In the genomic region with DNA sequence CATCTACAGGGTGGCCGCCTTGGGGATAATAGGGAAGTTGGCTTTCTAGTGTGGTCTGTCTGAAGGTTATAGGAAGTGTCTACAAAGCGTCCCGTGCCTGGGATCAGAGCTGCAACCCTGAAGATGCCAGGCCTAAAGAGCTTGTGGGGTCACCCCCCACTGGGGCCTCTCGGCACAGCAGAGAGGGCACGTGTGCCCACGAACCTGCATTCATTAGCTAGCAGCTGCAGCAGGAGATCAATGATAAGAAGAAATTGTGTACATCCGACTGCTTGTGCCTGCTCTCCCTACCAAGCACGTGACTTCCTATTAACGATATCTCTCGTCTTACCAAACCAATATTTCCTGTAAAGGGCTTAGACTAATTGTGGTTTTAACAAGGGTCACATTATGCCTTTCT, we compare ENCODE assay signal across 11 mouse cellular contexts.
DNase-seq lines count a peak whose midpoint lies in the region; ATAC-seq and TF ChIP-seq lines count a peak whose summit lies in the region.
"Had no signal": no experiment of that assay in that cellular context is flagged by ENCODE, and none has a peak within 500 bp of the region (broad histone marks: within the 10 kb centered on the region; RNA-seq: fewer than 3 reads in every experiment).

No protein-coding gene starts in this region.

- H3K4me3 ChIP-seq in bone marrow macrophage, adult 2 months (ENCODE audit: insufficient read depth, low read length): peak overlapping the region; percentile 30
- no peak overlapping the region for H3K4me3 ChIP-seq in liver, embryonic 13.5 days (replicated peaks)
- no peak overlapping the region for H3K4me3 ChIP-seq in forebrain, postnatal 0 days (ENCODE audit: low read depth, low read length)
- H3K4me3 ChIP-seq: limb, embryonic 15.5 days had no signal

- TF ChIP-seq POLR2A in bone marrow macrophage, adult 2 months (IDR thresholded peaks at IDR 0.05; ENCODE audit: borderline replicate concordance, low read depth, low read length): no peak

- H3K4me2 ChIP-seq in liver, embryonic 13.5 days: no peak overlapping the region
- no peak overlapping the region for H3K4me2 ChIP-seq in forebrain, postnatal 0 days (ENCODE audit: low read depth)
- H3K4me2 ChIP-seq: limb, embryonic 15.5 days had no signal

- DNase-seq in 416B (ENCODE audit: low read depth): peak; percentile 90
- DNase-seq in liver, embryonic 13.5 days: no peak
- DNase-seq in naive thymus-derived CD4-positive, alpha-beta T cell, adult 2 months (ENCODE audit: low read depth): peak; percentile 27
- no peak for DNase-seq in frontal cortex, adult 2 months (ENCODE audit: extremely low spot score in 1 of 2, low spot score in 1 of 2)
- no peak for DNase-seq in lung, postnatal 10 days
- no peak for DNase-seq in forebrain, postnatal 0 days
- DNase-seq in adrenal gland, adult 18-20 months (ENCODE audit: low spot score in 2 of 2): no peak
- DNase-seq: kidney, postnatal 25 days had no signal

- peak; percentile 65 for ATAC-seq in liver, embryonic 13.5 days (ENCODE audit: low read depth)
- ATAC-seq in forebrain, postnatal 0 days: no peak
- ATAC-seq: intestine, embryonic 16.5 days had no signal

- H3K27me3 ChIP-seq in liver, embryonic 13.5 days: no peaks in the 10 kb centered on the region
- no peaks in the 10 kb centered on the region for H3K27me3 ChIP-seq in forebrain, postnatal 0 days (ENCODE audit: insufficient read depth, low read length)
- H3K27me3 ChIP-seq: limb, embryonic 15.5 days had no signal

- no peak for TF ChIP-seq CTCF in bone marrow macrophage, adult 2 months (IDR thresholded peaks at IDR 0.05; ENCODE audit: low read depth, low read length)
- no peak for TF ChIP-seq CTCF in forebrain, postnatal 0 days (IDR thresholded peaks at IDR 0.05; ENCODE audit: low read depth)

- H3K4me1 ChIP-seq in bone marrow macrophage, adult 2 months (ENCODE audit: control insufficient read depth, insufficient read depth, low read length): peaks cover 20% of the 10 kb centered on the region
- H3K4me1 ChIP-seq in liver, embryonic 13.5 days (replicated peaks): 0 out of 2 replicates have a peak, but pooled peaks cover 2% of the 10 kb centered on the region
- H3K4me1 ChIP-seq in forebrain, postnatal 0 days (ENCODE audit: insufficient read depth): no peaks in the 10 kb centered on the region

- H3K27ac ChIP-seq in bone marrow macrophage, adult 2 months (ENCODE audit: insufficient read depth, low read depth, low read length): peak overlapping the region; percentile 5; the same call in 1 of the 2 replicates
- no peak overlapping the region for H3K27ac ChIP-seq in liver, embryonic 13.5 days
- H3K27ac ChIP-seq in forebrain, postnatal 0 days (ENCODE audit: low read depth, low read length): no peak overlapping the region
- H3K27ac ChIP-seq: limb, embryonic 15.5 days had no signal

- 15% methylated on average over 10 of the region's 10 CpGs for WGBS in liver, embryonic 13.5 days (ENCODE audit: insufficient replicate concordance)
- 60% methylated on average over 10 of the region's 10 CpGs for WGBS in forebrain, postnatal 0 days

- no peaks in the 10 kb centered on the region for H3K36me3 ChIP-seq in liver, embryonic 13.5 days
- H3K36me3 ChIP-seq in forebrain, postnatal 0 days (ENCODE audit: insufficient read depth): no peaks in the 10 kb centered on the region
- H3K36me3 ChIP-seq: limb, embryonic 15.5 days had no signal

- no peak overlapping the region for H3K9ac ChIP-seq in liver, embryonic 13.5 days
- H3K9ac ChIP-seq in forebrain, postnatal 0 days: no peak overlapping the region
- H3K9ac ChIP-seq: limb, embryonic 15.5 days had no signal

- H3K9me3 ChIP-seq in liver, embryonic 13.5 days (replicated peaks): no peaks in the 10 kb centered on the region
- H3K9me3 ChIP-seq in forebrain, postnatal 0 days (ENCODE audit: low read length): no peaks in the 10 kb centered on the region
- H3K9me3 ChIP-seq: limb, embryonic 15.5 days had no signal

Comparison
In these comparisons a context has a peak if more than half of its experiments do, and no peak if none do; other contexts are left out.
1. DNase-seq: peak in 416B (single experiment) and naive thymus-derived CD4-positive, alpha-beta T cell, adult 2 months (single experiment); none in liver, embryonic 13.5 days (single experiment), frontal cortex, adult 2 months (0 of 2), lung, postnatal 10 days (single experiment), forebrain, postnatal 0 days (single experiment) and adrenal gland, adult 18-20 months (0 of 2).